Mouse (Mus musculus) liver, postnatal 0 days (tissue): ENCODE measurements around the gene Caln1.

ENCODE experiments used
- CTCF ChIP-seq: sonication (generic); IDR thresholded peaks from 2 replicates; pipeline ENCODE4 v1.5.1; 2016; ENCODE audit warnings: antibody characterized with exemption, low read depth
- EP300 ChIP-seq: IDR thresholded peaks from 2 replicates; pipeline ENCODE4 v1.6.1; 2016; ENCODE audit warnings: antibody characterized with exemption, low read depth, mild to moderate bottlenecking

- TF ChIP-seq CTCF = no peak
- no peak for TF ChIP-seq EP300
Measured at GRCm38 (mm10) chr5:130330801-130331200, 38.5 kb upstream of the Caln1 start.
